Mouse (Mus musculus) heart, adult 2 months (tissue): ENCODE data around the gene Smco3. TPM values are rescaled to one million over a fixed set of nuclear protein-coding genes. Genes with fewer than 3 reads are reported as not detected.
A peak's percentile ranks its signal among the peaks of the same experiment; 100 is the strongest.

Experiments
- DNase-seq, 2 experiments: peaks; one replicate each; pipeline ENCODE4 v3.0.0; 2021
- H3K27ac ChIP-seq: fragments of 200-600 bp; 2 replicates; pipeline ENCODE4 v1.8.1; 2022
- H3K27me3 ChIP-seq: fragments of 200-500 bp; 2 replicates; pipeline ENCODE4 v1.6.1; 2012; ENCODE audit warnings: mild to moderate bottlenecking, low read length, inconsistent platforms, mixed read lengths; ENCODE audit not compliant: control insufficient read depth, insufficient read depth
- H3K36me3 ChIP-seq: fragments of 200-500 bp; 2 replicates; pipeline ENCODE4 v1.6.1; 2012; ENCODE audit warnings: low read length, inconsistent platforms; ENCODE audit not compliant: control insufficient read depth, insufficient read depth
- H3K4me1 ChIP-seq: fragments of 200-500 bp; 2 replicates; pipeline ENCODE4 v1.6.1; 2011; ENCODE audit warnings: low read length; ENCODE audit not compliant: control insufficient read depth, insufficient read depth
- H3K4me3 ChIP-seq: fragments of 200-600 bp; 2 replicates; pipeline ENCODE4 v1.8.1; 2022
- H3K79me2 ChIP-seq: fragments of 200-500 bp; replicated peaks from 2 replicates; pipeline ENCODE4 v1.6.1; 2012; ENCODE audit warnings: mild to moderate bottlenecking, inconsistent platforms, low read length, moderate library complexity, mixed read lengths; ENCODE audit not compliant: control insufficient read depth, insufficient read depth
- H3K9ac ChIP-seq: fragments of 200-500 bp; 2 replicates; pipeline ENCODE4 v1.6.1; 2012; ENCODE audit warnings: low read depth, mild to moderate bottlenecking, control low read depth, inconsistent platforms, low read length, mixed read lengths
- CTCF ChIP-seq: fragments of 200-600 bp; IDR thresholded peaks from 2 replicates; pipeline ENCODE4 v1.8.1; 2022; ENCODE audit warnings: antibody characterized with exemption, mild to moderate bottlenecking, moderate library complexity
- EP300 ChIP-seq: fragments of 200-500 bp; IDR thresholded peaks from 2 replicates; pipeline ENCODE4 v1.6.1; 2011; ENCODE audit warnings: low read depth, low read length, control low read depth; ENCODE audit not compliant: insufficient read depth
- POLR2A ChIP-seq: fragments of 200-500 bp; IDR thresholded peaks from 2 replicates; pipeline ENCODE4 v1.6.1; 2011; ENCODE audit warnings: mild to moderate bottlenecking, low read depth, low read length, control low read depth; ENCODE audit not compliant: insufficient read depth
- WGBS: fragments of 180-500 bp; shearing (Covaris S2); methylation state at CpG from one replicate; pipeline ENCODE4 v1.1.7; 2018; 5-methylcytosine and 5-hydroxymethylcytosine counted together
- intact Hi-C: fragments of 180-260 bp; cut with DNase I; formaldehyde crosslinking; loops from one replicate; pipeline ENCODE4 v1.15.1; 2025
- polyA plus RNA-seq: library from polyadenylated mRNA; depleted of rRNA; stranded (reverse); fragments of >200 nt; gene quantifications from 2 replicates; pipeline ENCODE4 v1.2.3, GENCODE M21; 2012
- total RNA-seq, 2 experiments: library from RNA; stranded (reverse); gene quantifications; 2 replicates each; pipeline ENCODE4 v1.2.3; 2021

Smco3 gene
- total and polyA plus RNA-seq, 3 experiments, result 0.04 TPM; not detected in 2

- TF ChIP-seq CTCF (peak; percentile 53), POLR2A (peak; percentile 95), EP300 (peak; percentile 69; the same call in 1 of the 2 replicates)
- WGBS, result under 1% methylated on average over 45 of the region's 45 CpGs
Observed at GRCm38 (mm10) chr6:136827881-136828561, 7.2 kb downstream of the Smco3 start, which contains the start of gene Wbp11. Wbp11 (minus strand) TSS chr6:136828233.

GRCm38 (mm10) chr6:136827516-136827880 is 7.8 kb downstream of the Smco3 start, which contains the start of gene BC049715:
BC049715 (plus strand) TSS chr6:136827626.
- intact Hi-C loops, result loop anchor here (1.0 to 10.0 kb wide), 2 partner anchors 23 to 1813 kb away; partner anchors contain the start of genes Ddx47 and Hist4h4
- peak within 1 kb of the TSS; percentile 91 for H3K4me3 ChIP-seq
- under 1% methylated on average over 34 of the region's 34 CpGs for WGBS
- peaks cover 1% of the 10 kb centered on the region for H3K4me1 ChIP-seq
- TF ChIP-seq EP300 (no peak), POLR2A (no peak), CTCF (no peak)
- H3K27me3 ChIP-seq, result no peaks in the 10 kb centered on the region
- peak within 1 kb of the TSS; percentile 92 for H3K27ac ChIP-seq
- H3K79me2 ChIP-seq, result peaks cover 2% of the 10 kb centered on the region
- peaks cover 9% of the 10 kb centered on the region for H3K36me3 ChIP-seq
- DNase-seq, result no peak
- H3K9ac ChIP-seq, result peak within 1 kb of the TSS; percentile 98

More at GRCm38 (mm10) chr6:136827881-136828561, 7.2 kb downstream of the Smco3 start, which contains the start of gene Wbp11:
- Histone ChIP-seq H3K36me3 (peaks cover 9% of the 10 kb centered on the region), H3K4me1 (peaks cover 1% of the 10 kb centered on the region), H3K4me3 (peak within 1 kb of the TSS; percentile 91), H3K79me2 (peaks cover 2% of the 10 kb centered on the region), H3K27ac (peak within 1 kb of the TSS; percentile 92), H3K27me3 (no peaks in the 10 kb centered on the region), H3K9ac (peak within 1 kb of the TSS; percentile 98)
- peak; percentile 96 for DNase-seq
- intact Hi-C loops, result loop anchor here (1.0 to 10.0 kb wide), 2 partner anchors 24 to 1813 kb away; partner anchors contain the start of genes Ddx47 and Hist4h4

DNA sequence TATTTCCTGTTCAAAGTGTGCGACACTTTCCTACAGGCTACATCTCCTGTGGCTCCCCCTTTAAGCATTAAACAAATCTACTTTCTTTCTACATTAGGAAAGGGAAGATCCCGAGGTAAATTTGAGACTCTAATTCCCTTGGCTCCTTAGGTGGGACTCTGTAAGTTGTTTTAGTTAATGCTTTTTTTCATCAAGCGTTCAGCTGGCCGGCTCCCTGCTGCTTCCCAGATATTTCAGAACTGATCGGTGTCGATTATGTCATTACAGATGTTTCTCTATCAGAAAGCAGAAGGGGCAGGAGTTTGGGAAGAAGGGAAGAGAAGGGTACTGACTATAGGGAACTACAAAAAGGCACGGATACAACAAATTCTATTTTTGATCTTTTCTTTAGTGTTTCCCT is 8.1 kb downstream of the Smco3 start:
- H3K79me2 ChIP-seq, result peaks cover 2% of the 10 kb centered on the region
- peak overlapping the region; percentile 91 for H3K4me3 ChIP-seq
- no peaks in the 10 kb centered on the region for H3K27me3 ChIP-seq
- no peak for TF ChIP-seq POLR2A
- no peak for TF ChIP-seq CTCF
- no peak for TF ChIP-seq EP300
- peaks cover 1% of the 10 kb centered on the region for H3K4me1 ChIP-seq
- intact Hi-C loops, result loop anchor here (1.0 to 10.0 kb wide), 2 partner anchors 23 to 1812 kb away; partner anchors contain the start of genes Ddx47 and Hist4h4
- 6% methylated on average over 7 of the region's 7 CpGs for WGBS
- H3K36me3 ChIP-seq, result peaks cover 9% of the 10 kb centered on the region
- peak overlapping the region; percentile 98 for H3K9ac ChIP-seq
- no peak for DNase-seq
- H3K27ac ChIP-seq, result peak overlapping the region; percentile 92

DNA sequence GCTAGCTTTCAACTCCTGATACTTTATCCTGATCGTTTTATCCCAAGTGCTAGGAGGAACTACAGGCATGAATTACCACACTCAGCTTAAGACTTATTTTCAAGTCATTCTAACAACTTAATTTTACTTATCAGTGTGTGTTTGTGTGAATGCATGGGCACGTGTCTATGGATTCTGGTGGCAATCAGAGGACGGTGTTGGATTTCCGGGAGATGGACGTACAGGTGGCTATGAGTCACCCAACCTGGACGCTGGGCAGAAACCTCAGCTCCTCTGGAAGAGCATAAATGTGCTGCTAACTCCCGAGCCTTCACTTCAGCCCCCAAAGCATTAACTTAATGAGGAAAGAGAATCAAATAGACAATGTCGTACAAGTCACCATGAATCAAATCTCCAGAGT is 10.3 kb downstream of the Smco3 start:
- intact Hi-C loops, result loop anchor here (10.0 kb wide), 1 partner anchor 1810 kb away; the partner anchor contains the start of gene Ddx47
- Histone ChIP-seq H3K27me3 (no peaks in the 10 kb centered on the region), H3K9ac (no peak overlapping the region), H3K36me3 (peaks cover 9% of the 10 kb centered on the region), H3K79me2 (peaks cover 2% of the 10 kb centered on the region), H3K27ac (no peak overlapping the region), H3K4me1 (peaks cover 1% of the 10 kb centered on the region), H3K4me3 (no peak overlapping the region)
- TF ChIP-seq POLR2A (no peak), EP300 (no peak), CTCF (no peak)
- no peak for DNase-seq
- WGBS, result 80% methylated on average over 8 of the region's 8 CpGs

DNA sequence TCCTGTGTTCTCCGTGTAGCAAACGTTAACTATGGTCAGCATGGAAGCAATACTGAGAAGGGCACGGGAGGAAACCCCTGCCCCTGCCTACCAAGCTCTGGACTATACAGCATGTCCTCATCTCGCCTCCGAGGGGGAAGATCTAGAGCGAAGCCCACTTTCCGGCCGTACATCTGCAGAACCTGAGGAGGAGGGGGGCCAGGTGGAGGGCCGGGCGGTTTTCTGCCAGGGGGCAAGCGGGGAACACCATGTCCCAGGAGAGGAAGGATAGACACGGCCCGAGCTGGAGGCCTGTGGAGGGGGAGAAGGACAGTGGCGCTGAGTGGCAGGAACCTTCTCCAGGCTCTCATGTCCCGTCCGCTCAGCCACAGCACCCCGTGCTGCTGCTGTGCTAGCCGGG is 14.2 kb downstream of the Smco3 start:
- H3K36me3 ChIP-seq, result peaks cover 6% of the 10 kb centered on the region
- intact Hi-C loops, result loop anchor here (10.0 kb wide), 1 partner anchor 1806 kb away; the partner anchor contains the start of gene Ddx47
- DNase-seq, result no peak
- H3K4me1 ChIP-seq, result no peaks in the 10 kb centered on the region
- H3K9ac ChIP-seq, result no peak overlapping the region
- no peaks in the 10 kb centered on the region for H3K79me2 ChIP-seq
- H3K27me3 ChIP-seq, result no peaks in the 10 kb centered on the region
- 78% methylated on average over 18 of the region's 18 CpGs for WGBS
- H3K27ac ChIP-seq, result no peak overlapping the region
- TF ChIP-seq POLR2A (no peak), EP300 (no peak), CTCF (no peak)
- no peak overlapping the region for H3K4me3 ChIP-seq

- Histone ChIP-seq H3K36me3 (peaks cover 5% of the 10 kb centered on the region), H3K9ac (no peak overlapping the region), H3K4me1 (no peaks in the 10 kb centered on the region), H3K27me3 (no peaks in the 10 kb centered on the region), H3K79me2 (no peaks in the 10 kb centered on the region), H3K27ac (no peak overlapping the region), H3K4me3 (no peak overlapping the region)
- intact Hi-C loops, result loop anchor here (10.0 kb wide), 1 partner anchor 1806 kb away; the partner anchor contains the start of gene Ddx47
- WGBS, result 76% methylated on average over 21 of the region's 21 CpGs
- no peak for DNase-seq
- TF ChIP-seq EP300, result no peak
- no peak for TF ChIP-seq POLR2A
- TF ChIP-seq CTCF, result no peak
Observed at GRCm38 (mm10) chr6:136820381-136820780, 14.9 kb downstream of the Smco3 start.
